Mouse (Mus musculus) hindbrain, embryonic 11.5 days (tissue): ENCODE results near the gene Smyd3. TPM values are rescaled to one million over a fixed set of nuclear protein-coding genes. Genes with fewer than 3 reads are reported as not detected.

Experiments used
- ATAC-seq: fragments of 200-750 bp; cut with Nextera tagmentation; 2 replicates; pipeline ENCODE4 v1.8.0; 2017; ENCODE audit warnings: mild to moderate bottlenecking, moderate TSS enrichment, moderate library complexity; ENCODE audit not compliant: low FRiP score
- DNase-seq: peaks from one replicate; pipeline ENCODE4 v3.0.0-alpha.2; 2015; ENCODE audit warnings: low spot score
- H3K27ac ChIP-seq: fragments of 300-500 bp; sonication (generic); 2 replicates; pipeline ENCODE4 v1.5.1; 2014; ENCODE audit warnings: mild to moderate bottlenecking, low read depth, low read length
- H3K27me3 ChIP-seq: fragments of 300-500 bp; sonication (generic); 2 replicates; pipeline ENCODE4 v1.6.1; 2014; ENCODE audit warnings: mild to moderate bottlenecking, low read length, moderate library complexity, mixed read lengths; ENCODE audit not compliant: control insufficient read depth, insufficient read depth
- H3K36me3 ChIP-seq: fragments of 300-500 bp; sonication (generic); 2 replicates; pipeline ENCODE4 v1.6.1; 2014; ENCODE audit warnings: mild to moderate bottlenecking, low read length, moderate library complexity, mixed read lengths; ENCODE audit not compliant: control insufficient read depth, insufficient read depth
- H3K4me1 ChIP-seq: fragments of 300-500 bp; sonication (generic); replicated peaks from 2 replicates; pipeline ENCODE4 v1.6.1; 2014; ENCODE audit warnings: low read length, mixed read lengths; ENCODE audit not compliant: control insufficient read depth, insufficient read depth
- H3K4me2 ChIP-seq: fragments of 300-500 bp; sonication (generic); replicated peaks from 2 replicates; pipeline ENCODE4 v1.6.1; 2014; ENCODE audit warnings: mild to moderate bottlenecking, low read depth, low read length
- H3K4me3 ChIP-seq: fragments of 300-500 bp; sonication (generic); 2 replicates; pipeline ENCODE4 v1.5.1; 2014; ENCODE audit warnings: low read depth, low read length
- H3K9ac ChIP-seq: fragments of 300-500 bp; sonication (generic); 2 replicates; pipeline ENCODE4 v1.6.1; 2014; ENCODE audit warnings: low read depth, low read length
- H3K9me3 ChIP-seq: fragments of 300-500 bp; sonication (generic); 2 replicates; pipeline ENCODE4 v1.6.1; 2016; ENCODE audit warnings: low read length; ENCODE audit not compliant: control insufficient read depth
- WGBS: fragments of 180-500 bp; shearing (Covaris S2); extraction: QIAGEN DNeasy Blood & Tissue Kit; methylation state at CpG from one replicate; pipeline ENCODE4 v1.1.7; 2014; 5-methylcytosine and 5-hydroxymethylcytosine counted together
- polyA plus RNA-seq: library from polyadenylated mRNA; unstranded; fragments of >200 nt; fragmentation: Nextera tagmentation; extraction: Ambion mirVana; gene quantifications from 2 replicates; pipeline ENCODE4 v1.2.1, GENCODE M21; 2014

The Smyd3 gene
- polyA plus RNA-seq, 1 experiment from 2014 or later, result 16.9 TPM

- Histone ChIP-seq H3K4me1 (no peaks in the 10 kb centered on the region), H3K27ac (no peak overlapping the region), H3K36me3 (no peaks in the 10 kb centered on the region), H3K27me3 (no peaks in the 10 kb centered on the region), H3K4me2 (no peak overlapping the region), H3K9me3 (no peaks in the 10 kb centered on the region), H3K9ac (no peak overlapping the region), H3K4me3 (no peak overlapping the region)
- DNase-seq (no peak), ATAC-seq (no peak)
- WGBS, result 94% methylated on average over 2 of the region's 2 CpGs
Measured at GRCm38 (mm10) chr1:179032947-179033346, 484.9 kb downstream of the Smyd3 start.

- Histone ChIP-seq H3K4me1 (no peaks in the 10 kb centered on the region), H3K4me2 (no peak overlapping the region), H3K4me3 (no peak overlapping the region), H3K9ac (no peak overlapping the region), H3K9me3 (no peaks in the 10 kb centered on the region), H3K27me3 (no peaks in the 10 kb centered on the region), H3K27ac (no peak overlapping the region), H3K36me3 (no peaks in the 10 kb centered on the region)
- ATAC-seq (no peak), DNase-seq (no peak)
- WGBS, result 95% methylated on average over 5 of the region's 5 CpGs
Measured at GRCm38 (mm10) chr1:179031581-179031980, 486.3 kb downstream of the Smyd3 start.

GRCm38 (mm10) chr1:179026614-179027013 lies 491.2 kb downstream of the Smyd3 start:
- Histone ChIP-seq H3K4me2 (no peak overlapping the region), H3K36me3 (no peaks in the 10 kb centered on the region), H3K4me3 (no peak overlapping the region), H3K4me1 (no peaks in the 10 kb centered on the region), H3K9ac (no peak overlapping the region), H3K9me3 (no peaks in the 10 kb centered on the region), H3K27me3 (no peaks in the 10 kb centered on the region), H3K27ac (no peak overlapping the region)
- DNase-seq (no peak), ATAC-seq (no peak)
- 87% methylated on average over 4 of the region's 4 CpGs for WGBS

- H3K4me1 ChIP-seq, result no peaks in the 10 kb centered on the region
- H3K9ac ChIP-seq, result no peak overlapping the region
- ATAC-seq (no peak), DNase-seq (no peak)
- no peak overlapping the region for H3K4me2 ChIP-seq
- H3K4me3 ChIP-seq, result no peak overlapping the region
- H3K36me3 ChIP-seq, result no peaks in the 10 kb centered on the region
- H3K27ac ChIP-seq, result no peak overlapping the region
- 79% methylated on average over 4 of the region's 4 CpGs for WGBS
- H3K27me3 ChIP-seq, result no peaks in the 10 kb centered on the region
- H3K9me3 ChIP-seq, result no peaks in the 10 kb centered on the region
Measured at GRCm38 (mm10) chr1:179025169-179025568, 492.7 kb downstream of the Smyd3 start.

- Histone ChIP-seq H3K9me3 (no peaks in the 10 kb centered on the region), H3K4me3 (no peak overlapping the region), H3K4me2 (no peak overlapping the region), H3K36me3 (no peaks in the 10 kb centered on the region), H3K9ac (no peak overlapping the region), H3K27ac (no peak overlapping the region), H3K27me3 (no peaks in the 10 kb centered on the region), H3K4me1 (no peaks in the 10 kb centered on the region)
- 81% methylated on average over 7 of the region's 7 CpGs for WGBS
- DNase-seq (no peak), ATAC-seq (no peak)
Measured at GRCm38 (mm10) chr1:179023486-179023885, 494.4 kb downstream of the Smyd3 start.

GRCm38 (mm10) chr1:179017428-179017827 lies 500.4 kb downstream of the Smyd3 start:
- Histone ChIP-seq H3K4me2 (no peak overlapping the region), H3K4me1 (no peaks in the 10 kb centered on the region), H3K9me3 (no peaks in the 10 kb centered on the region), H3K27me3 (no peaks in the 10 kb centered on the region), H3K27ac (no peak overlapping the region), H3K36me3 (no peaks in the 10 kb centered on the region), H3K4me3 (no peak overlapping the region), H3K9ac (no peak overlapping the region)
- DNase-seq, result no peak
- no peak for ATAC-seq
- WGBS, result 94% methylated on average over 10 of the region's 10 CpGs

- Histone ChIP-seq H3K27me3 (no peaks in the 10 kb centered on the region), H3K4me1 (no peaks in the 10 kb centered on the region), H3K27ac (no peak overlapping the region), H3K4me2 (no peak overlapping the region), H3K4me3 (no peak overlapping the region), H3K36me3 (no peaks in the 10 kb centered on the region), H3K9ac (no peak overlapping the region), H3K9me3 (no peaks in the 10 kb centered on the region)
- ATAC-seq, result no peak
- no peak for DNase-seq
Measured at GRCm38 (mm10) chr1:179013021-179013420, 504.8 kb downstream of the Smyd3 start.

- Histone ChIP-seq H3K4me2 (no peak overlapping the region), H3K4me1 (no peaks in the 10 kb centered on the region), H3K9ac (no peak overlapping the region), H3K27ac (no peak overlapping the region), H3K36me3 (no peaks in the 10 kb centered on the region), H3K4me3 (no peak overlapping the region), H3K27me3 (no peaks in the 10 kb centered on the region), H3K9me3 (no peaks in the 10 kb centered on the region)
- 84% methylated on average over 4 of the region's 4 CpGs for WGBS
- ATAC-seq (no peak), DNase-seq (no peak)
Measured at GRCm38 (mm10) chr1:179012273-179012672, 505.6 kb downstream of the Smyd3 start.

GRCm38 (mm10) chr1:179010756-179011155 lies 507.1 kb downstream of the Smyd3 start:
- 90% methylated on average over 3 of the region's 3 CpGs for WGBS
- H3K9ac ChIP-seq, result no peak overlapping the region
- DNase-seq, result no peak
- H3K9me3 ChIP-seq, result no peaks in the 10 kb centered on the region
- no peaks in the 10 kb centered on the region for H3K27me3 ChIP-seq
- no peak for ATAC-seq
- no peak overlapping the region for H3K27ac ChIP-seq
- H3K4me2 ChIP-seq, result no peak overlapping the region
- H3K4me1 ChIP-seq, result no peaks in the 10 kb centered on the region
- no peak overlapping the region for H3K4me3 ChIP-seq
- H3K36me3 ChIP-seq, result no peaks in the 10 kb centered on the region
